Mouse (Mus musculus): ENCODE results near the gene Ebf1. TPM values are rescaled to one million over a fixed set of nuclear protein-coding genes. Genes with fewer than 3 reads are reported as not detected.
A peak's percentile ranks its signal among the peaks of the same experiment; 100 is the strongest.

The Ebf1 gene
- polyA plus RNA-seq, 1 experiment from 2014 or later = 30.7 TPM

- no peak for ATAC-seq
- WGBS = 70% methylated on average over 2 of the region's 2 CpGs
- no peak overlapping the region for H3K4me3 ChIP-seq
- no peaks in the 10 kb centered on the region for H3K36me3 ChIP-seq (ENCODE audit: poor library complexity, severe bottlenecking)
- H3K9ac ChIP-seq = no peak overlapping the region
- H3K9me3 ChIP-seq (replicated peaks) = no peaks in the 10 kb centered on the region
- no peak overlapping the region for H3K27ac ChIP-seq
- H3K4me2 ChIP-seq = no peak overlapping the region
- H3K4me1 ChIP-seq = no peaks in the 10 kb centered on the region
- H3K27me3 ChIP-seq = peaks cover 6% of the 10 kb centered on the region; the same call in 1 of the 2 replicates
These were observed 114.6 kb downstream of the Ebf1 start for GRCm38 (mm10) chr11:44731763-44732162.

- no peaks in the 10 kb centered on the region for H3K4me1 ChIP-seq
- 54% methylated on average over 2 of the region's 2 CpGs for WGBS
- H3K4me2 ChIP-seq = no peak overlapping the region
- H3K4me3 ChIP-seq = no peak overlapping the region
- peaks cover 6% of the 10 kb centered on the region; the same call in 1 of the 2 replicates for H3K27me3 ChIP-seq
- ATAC-seq = no peak
- no peaks in the 10 kb centered on the region for H3K9me3 ChIP-seq (replicated peaks)
- no peak overlapping the region for H3K9ac ChIP-seq
- H3K36me3 ChIP-seq (ENCODE audit: poor library complexity, severe bottlenecking) = no peaks in the 10 kb centered on the region
- no peak overlapping the region for H3K27ac ChIP-seq
These were observed 116.2 kb downstream of the Ebf1 start for GRCm38 (mm10) chr11:44733276-44733675.

DNA sequence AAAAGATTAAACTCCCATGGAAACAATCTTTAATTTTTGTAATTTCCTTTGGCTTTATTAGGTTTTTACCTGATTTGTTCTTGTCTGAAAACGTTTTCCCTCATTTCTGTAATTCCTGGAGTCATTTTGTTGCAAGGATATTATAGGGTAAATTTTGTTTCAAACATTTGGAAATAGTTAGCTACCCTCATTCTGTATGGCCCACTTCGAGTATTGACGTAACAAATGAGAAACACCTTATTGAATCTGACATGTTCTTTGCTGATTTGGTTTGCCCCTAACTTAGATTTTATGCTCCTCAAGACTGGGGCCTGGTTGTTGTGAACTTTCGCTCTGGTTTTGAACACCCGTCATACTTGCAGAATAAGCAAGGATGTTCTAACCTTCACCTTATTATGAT is 120.9 kb downstream of the Ebf1 start:
- no peaks in the 10 kb centered on the region for H3K36me3 ChIP-seq (ENCODE audit: poor library complexity, severe bottlenecking)
- H3K4me1 ChIP-seq = peaks cover 24% of the 10 kb centered on the region
- no peak overlapping the region for H3K4me3 ChIP-seq
- no peak overlapping the region for H3K9ac ChIP-seq
- peaks cover 19% of the 10 kb centered on the region for H3K27me3 ChIP-seq
- ATAC-seq = no peak
- no peaks in the 10 kb centered on the region for H3K9me3 ChIP-seq (replicated peaks)
- 88% methylated on average over 5 of the region's 5 CpGs for WGBS
- H3K27ac ChIP-seq = no peak overlapping the region
- H3K4me2 ChIP-seq = no peak overlapping the region

DNA sequence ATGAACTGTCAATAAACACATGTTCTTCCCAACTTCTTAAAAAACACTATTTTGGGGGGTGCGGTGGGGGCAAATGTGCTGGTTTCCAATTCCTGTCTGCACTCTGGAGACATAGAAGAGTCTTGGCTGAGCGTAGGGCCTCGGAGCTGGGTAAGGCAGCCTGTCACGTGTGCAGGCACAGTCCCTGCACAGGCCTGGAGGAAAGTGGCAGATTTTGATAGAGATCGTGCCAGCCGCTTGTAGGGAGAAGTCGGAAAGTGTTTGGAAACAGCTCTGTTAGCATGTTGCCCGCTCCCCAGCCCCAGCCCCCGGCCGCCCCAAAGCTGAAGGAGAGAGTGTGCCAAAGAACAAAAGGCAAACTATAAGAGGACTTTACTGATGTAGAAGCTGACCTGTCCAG is 121.7 kb downstream of the Ebf1 start:
- Histone ChIP-seq H3K9ac (no peak overlapping the region), H3K9me3 (replicated peaks) (no peaks in the 10 kb centered on the region), H3K4me3 (no peak overlapping the region), H3K4me1 (peaks cover 24% of the 10 kb centered on the region), H3K36me3 (ENCODE audit: poor library complexity, severe bottlenecking) (no peaks in the 10 kb centered on the region), H3K27ac (no peak overlapping the region), H3K27me3 (peaks cover 22% of the 10 kb centered on the region), H3K4me2 (no peak overlapping the region)
- 27% methylated on average over 10 of the region's 10 CpGs for WGBS
- peak; percentile 88 for ATAC-seq

DNA sequence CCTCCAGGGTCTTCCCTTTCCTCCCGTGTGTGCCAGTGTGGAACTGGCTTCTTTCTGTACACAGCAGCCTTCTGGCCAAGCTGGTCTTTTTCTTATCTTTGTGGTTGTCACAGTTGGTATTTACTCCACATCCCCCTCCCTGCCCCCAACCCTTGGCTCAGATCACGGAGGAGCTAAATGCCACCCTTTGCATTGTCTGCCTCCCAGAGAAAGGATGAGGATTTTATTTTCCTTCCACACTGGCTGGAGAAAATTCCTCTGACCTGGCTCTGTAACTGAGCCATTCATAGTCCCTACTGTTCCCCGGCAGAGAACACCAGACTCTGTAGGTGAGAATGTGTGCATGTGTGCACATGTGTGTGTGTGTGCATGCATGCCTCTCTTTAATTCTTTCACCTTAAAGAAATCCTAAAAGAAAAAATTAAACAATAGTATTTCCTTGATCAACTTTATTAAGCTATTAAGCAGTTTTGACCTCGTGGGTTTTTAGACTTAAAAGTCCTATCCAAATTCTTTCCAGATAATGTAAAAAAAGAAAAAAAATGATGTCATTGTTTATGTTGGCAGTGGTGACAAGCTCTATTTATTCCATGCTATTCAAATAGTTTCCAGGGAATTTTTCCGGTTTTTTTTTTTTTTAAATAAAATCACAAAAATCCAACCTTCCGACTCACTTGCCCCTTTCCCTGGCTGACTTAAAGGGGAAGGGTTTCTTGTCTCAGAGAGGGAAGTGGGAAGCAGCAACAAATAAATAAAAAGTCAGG is 123.3 kb downstream of the Ebf1 start:
- Histone ChIP-seq H3K4me3 (no peak overlapping the region), H3K27me3 (peaks cover 27% of the 10 kb centered on the region), H3K4me1 (peaks cover 24% of the 10 kb centered on the region), H3K9me3 (replicated peaks) (no peaks in the 10 kb centered on the region), H3K4me2 (peak overlapping the region; percentile 33), H3K36me3 (ENCODE audit: poor library complexity, severe bottlenecking) (no peaks in the 10 kb centered on the region), H3K9ac (no peak overlapping the region), H3K27ac (no peak overlapping the region)
- no peak for ATAC-seq
- 8% methylated on average over 6 of the region's 6 CpGs for WGBS

- peak overlapping the region; percentile 33 for H3K4me2 ChIP-seq
- H3K9me3 ChIP-seq (replicated peaks) = no peaks in the 10 kb centered on the region
- H3K27me3 ChIP-seq = peaks cover 27% of the 10 kb centered on the region
- no peak overlapping the region for H3K9ac ChIP-seq
- peaks cover 24% of the 10 kb centered on the region for H3K4me1 ChIP-seq
- WGBS = 27% methylated on average over 20 of the region's 20 CpGs
- H3K27ac ChIP-seq = no peak overlapping the region
- peak; percentile 27; the same call in 1 of the 2 replicates for ATAC-seq
- H3K36me3 ChIP-seq (ENCODE audit: poor library complexity, severe bottlenecking) = no peaks in the 10 kb centered on the region
- H3K4me3 ChIP-seq = no peak overlapping the region
These were observed 124.0 kb downstream of the Ebf1 start for GRCm38 (mm10) chr11:44741042-44741491.

DNA sequence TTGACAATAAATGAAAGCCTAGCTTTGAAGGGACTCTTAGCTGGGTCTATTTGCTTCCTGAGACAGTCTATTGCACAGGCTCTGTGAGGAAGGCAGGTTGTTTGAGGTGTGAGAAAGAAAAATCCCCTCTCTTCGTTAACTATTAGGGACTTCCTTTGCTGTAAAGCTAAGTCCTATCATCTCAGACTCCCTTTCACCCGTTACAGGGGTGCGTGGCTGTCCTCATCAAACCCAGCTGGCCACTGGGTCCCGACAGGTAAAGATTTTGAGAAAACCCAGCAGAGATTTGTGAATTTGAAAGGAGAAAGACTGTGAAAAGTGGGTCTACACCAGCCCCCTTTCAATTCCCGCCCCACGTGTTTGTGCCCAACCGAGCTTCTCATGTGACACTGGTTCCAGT is 127.3 kb downstream of the Ebf1 start:
- 49% methylated on average over 7 of the region's 7 CpGs for WGBS
- H3K4me1 ChIP-seq = peaks cover 14% of the 10 kb centered on the region

DNA sequence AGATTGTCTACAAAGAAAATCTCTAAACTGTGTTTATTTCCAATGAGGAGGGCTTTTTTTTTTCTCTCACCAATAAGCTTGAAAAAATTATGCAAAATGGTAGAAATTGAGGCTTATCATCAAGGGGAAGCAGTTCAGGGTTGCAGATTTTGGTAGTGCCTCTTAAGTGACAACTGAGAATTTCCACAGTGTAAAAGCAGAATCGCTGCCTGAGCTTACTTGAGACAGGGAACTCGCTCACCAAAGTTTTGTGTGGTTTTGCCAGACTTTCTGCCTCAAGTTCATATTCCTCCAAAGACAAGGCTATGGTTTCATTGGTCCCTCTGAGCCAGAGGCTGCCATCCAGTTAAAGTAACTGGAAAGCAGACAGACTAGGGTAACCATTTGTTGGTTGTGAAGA is 128.8 kb downstream of the Ebf1 start:
- H3K36me3 ChIP-seq (ENCODE audit: poor library complexity, severe bottlenecking) = no peaks in the 10 kb centered on the region
- no peak overlapping the region for H3K27ac ChIP-seq
- ATAC-seq = no peak
- peaks cover 36% of the 10 kb centered on the region for H3K27me3 ChIP-seq
- no peak overlapping the region for H3K4me2 ChIP-seq
- H3K4me1 ChIP-seq = peaks cover 5% of the 10 kb centered on the region
- no peak overlapping the region for H3K4me3 ChIP-seq
- H3K9me3 ChIP-seq (replicated peaks) = no peaks in the 10 kb centered on the region
- H3K9ac ChIP-seq = no peak overlapping the region
- 90% methylated on average over 2 of the region's 2 CpGs for WGBS

More for the DNA sequence above, 127.3 kb downstream of the Ebf1 start:
- Histone ChIP-seq H3K4me3 (no peak overlapping the region), H3K4me2 (no peak overlapping the region), H3K36me3 (ENCODE audit: poor library complexity, severe bottlenecking) (no peaks in the 10 kb centered on the region), H3K27me3 (peaks cover 36% of the 10 kb centered on the region), H3K27ac (no peak overlapping the region), H3K9ac (no peak overlapping the region), H3K9me3 (replicated peaks) (no peaks in the 10 kb centered on the region)
- ATAC-seq = no peak

DNA sequence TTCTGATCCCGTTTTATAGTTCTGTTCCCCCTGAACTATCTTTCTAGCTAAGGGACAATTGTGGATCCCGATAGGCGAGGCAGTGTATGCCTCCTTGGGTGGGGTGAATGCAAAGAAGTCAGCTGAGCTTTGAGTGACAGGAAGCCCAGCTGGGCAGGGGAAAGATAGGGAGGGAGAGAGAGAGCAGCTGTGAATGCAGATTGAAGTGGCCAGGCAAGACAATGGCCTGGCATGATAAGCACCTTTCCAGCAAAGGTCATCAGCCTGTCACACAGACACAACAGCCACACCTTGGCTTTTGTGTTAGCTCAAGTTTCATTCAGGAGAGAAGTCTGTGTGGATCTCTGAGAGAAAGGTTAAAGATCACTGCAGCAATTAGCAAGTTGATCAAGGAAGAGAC is 129.6 kb downstream of the Ebf1 start:
- Histone ChIP-seq H3K27me3 (peaks cover 31% of the 10 kb centered on the region), H3K9ac (no peak overlapping the region), H3K4me3 (no peak overlapping the region), H3K4me2 (no peak overlapping the region), H3K9me3 (replicated peaks) (no peaks in the 10 kb centered on the region), H3K4me1 (no peaks in the 10 kb centered on the region), H3K36me3 (ENCODE audit: poor library complexity, severe bottlenecking) (no peaks in the 10 kb centered on the region), H3K27ac (no peak overlapping the region)
- 20% methylated on average over 3 of the region's 3 CpGs for WGBS
- ATAC-seq = no peak

DNA sequence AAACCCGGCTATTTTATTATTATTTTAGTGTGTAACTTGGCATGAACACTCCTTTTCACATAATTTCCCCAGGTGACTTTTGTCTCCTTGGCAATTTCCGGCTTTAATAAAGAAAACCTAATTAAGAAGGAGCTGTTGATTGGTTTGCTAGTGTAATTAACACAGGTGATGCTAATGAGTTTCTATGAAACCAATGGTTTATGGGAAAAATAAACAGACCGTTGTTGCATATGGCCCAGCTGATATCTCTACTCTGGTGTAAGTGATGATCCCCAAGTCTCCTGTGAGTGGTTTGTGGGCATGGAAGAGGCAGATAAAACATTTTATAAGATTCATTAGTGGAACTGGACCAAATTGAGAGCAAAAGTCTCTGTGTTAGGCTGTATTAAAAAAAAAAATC is 132.2 kb downstream of the Ebf1 start:
- no peaks in the 10 kb centered on the region for H3K36me3 ChIP-seq (ENCODE audit: poor library complexity, severe bottlenecking)
- H3K4me1 ChIP-seq = no peaks in the 10 kb centered on the region
- no peak overlapping the region for H3K4me2 ChIP-seq
- no peak for ATAC-seq
- WGBS = 56% methylated on average over 3 of the region's 3 CpGs
- peaks cover 22% of the 10 kb centered on the region for H3K27me3 ChIP-seq
- H3K27ac ChIP-seq = no peak overlapping the region
- no peak overlapping the region for H3K4me3 ChIP-seq
- no peaks in the 10 kb centered on the region for H3K9me3 ChIP-seq (replicated peaks)
- H3K9ac ChIP-seq = no peak overlapping the region

- no peaks in the 10 kb centered on the region for H3K9me3 ChIP-seq (replicated peaks)
- peaks cover 20% of the 10 kb centered on the region for H3K27me3 ChIP-seq
- no peak overlapping the region for H3K9ac ChIP-seq
- H3K27ac ChIP-seq = no peak overlapping the region
- H3K4me1 ChIP-seq = no peaks in the 10 kb centered on the region
- no peaks in the 10 kb centered on the region for H3K36me3 ChIP-seq (ENCODE audit: poor library complexity, severe bottlenecking)
- H3K4me2 ChIP-seq = no peak overlapping the region
- ATAC-seq = no peak
- 80% methylated on average over 4 of the region's 4 CpGs for WGBS
- H3K4me3 ChIP-seq = no peak overlapping the region
These were observed 137.2 kb downstream of the Ebf1 start for GRCm38 (mm10) chr11:44754336-44754735.

DNA sequence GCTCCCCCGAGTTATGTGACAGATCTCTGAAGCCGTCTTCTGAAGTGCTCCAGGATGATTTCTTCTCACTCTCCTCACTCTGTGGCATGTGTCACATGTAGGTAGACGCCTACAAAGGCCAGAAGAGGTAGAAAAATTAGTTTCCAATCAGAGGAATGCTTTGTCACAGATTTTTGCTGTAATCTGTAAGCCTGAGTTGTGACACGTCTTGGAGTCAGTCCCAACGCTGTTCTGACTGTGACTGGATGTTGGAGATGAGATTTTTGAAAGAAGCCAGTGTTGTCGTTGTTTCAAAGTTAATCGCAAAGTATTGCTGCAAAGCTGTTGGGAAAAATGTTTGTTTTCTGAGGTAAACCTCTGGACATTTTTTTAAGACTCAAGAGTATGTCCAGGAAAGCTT is 139.2 kb downstream of the Ebf1 start:
- Histone ChIP-seq H3K9ac (no peak overlapping the region), H3K36me3 (ENCODE audit: poor library complexity, severe bottlenecking) (no peaks in the 10 kb centered on the region), H3K4me3 (no peak overlapping the region), H3K4me2 (no peak overlapping the region), H3K27ac (no peak overlapping the region), H3K9me3 (replicated peaks) (no peaks in the 10 kb centered on the region), H3K4me1 (peaks cover 5% of the 10 kb centered on the region), H3K27me3 (peaks cover 38% of the 10 kb centered on the region)
- WGBS = 86% methylated on average over 7 of the region's 7 CpGs
- no peak for ATAC-seq

DNA sequence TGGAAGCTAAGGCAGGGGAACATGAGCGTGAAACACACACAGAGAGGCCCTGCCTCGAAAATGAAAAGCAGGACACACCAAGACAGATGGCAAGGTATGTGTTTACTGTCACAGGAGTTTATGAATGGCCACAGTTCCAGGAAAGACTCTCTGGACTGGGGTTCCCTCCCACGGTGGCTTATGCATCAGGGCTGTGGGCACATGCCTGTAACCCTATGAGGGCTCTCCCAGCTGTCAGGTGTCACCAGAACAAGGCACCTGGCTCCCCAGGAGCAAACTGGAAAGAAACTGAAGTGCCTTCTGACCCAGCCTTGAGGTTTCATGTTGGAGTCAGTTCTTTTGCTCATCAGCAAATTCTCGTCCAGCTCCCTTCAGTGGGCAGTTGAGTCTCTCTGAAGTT is 141.7 kb downstream of the Ebf1 start:
- H3K36me3 ChIP-seq (ENCODE audit: poor library complexity, severe bottlenecking) = no peaks in the 10 kb centered on the region
- peaks cover 58% of the 10 kb centered on the region for H3K27me3 ChIP-seq
- H3K4me1 ChIP-seq = peaks cover 11% of the 10 kb centered on the region
- no peak overlapping the region for H3K4me2 ChIP-seq
- H3K4me3 ChIP-seq = no peak overlapping the region
- H3K9ac ChIP-seq = no peak overlapping the region
- 76% methylated on average over 4 of the region's 4 CpGs for WGBS
- no peaks in the 10 kb centered on the region for H3K9me3 ChIP-seq (replicated peaks)
- no peak overlapping the region for H3K27ac ChIP-seq
- no peak for ATAC-seq
